Mouse (Mus musculus) G1E (cell line): Measurements from ENCODE around the gene Dhrs4. TPM values are rescaled to one million over a fixed set of nuclear protein-coding genes. Genes with fewer than 3 reads are reported as not detected.

ENCODE experiments used
- ATAC-seq: 2 replicates; pipeline ENCODE4 v1.8.0; 2016; ENCODE audit warnings: mild to moderate bottlenecking; ENCODE audit not compliant: insufficient number of reproducible peaks, poor library complexity, low FRiP score, severe bottlenecking; ENCODE audit errors: extremely low read depth
- DNase-seq: peaks from one replicate; pipeline ENCODE4 v3.0.0; 2012; ENCODE audit warnings: low spot score
- H3K27me3 ChIP-seq: 2 replicates; pipeline ENCODE4 v1.6.1; 2012; ENCODE audit warnings: mild to moderate bottlenecking, low read length, inconsistent platforms; ENCODE audit not compliant: insufficient read depth
- H3K36me3 ChIP-seq: replicated peaks from 2 replicates; pipeline ENCODE3; 2012; ENCODE audit warnings: mild to moderate bottlenecking, inconsistent platforms
- H3K4me1 ChIP-seq: 2 replicates; pipeline ENCODE4 v1.6.1; 2012; ENCODE audit warnings: low read depth, low read length, inconsistent platforms, mixed read lengths; ENCODE audit not compliant: insufficient read depth
- H3K4me3 ChIP-seq: 2 replicates; pipeline ENCODE4 v1.5.1; 2012; ENCODE audit warnings: low read depth, mild to moderate bottlenecking, inconsistent platforms, low read length, moderate library complexity, mixed read lengths
- H3K9me3 ChIP-seq: replicated peaks from 2 replicates; pipeline ENCODE4 v1.6.1; 2012; ENCODE audit warnings: inconsistent platforms
- CTCF ChIP-seq: IDR thresholded peaks from 2 replicates; pipeline ENCODE4 v1.5.1; 2012; ENCODE audit warnings: low read depth, low read length, inconsistent platforms, mixed read lengths
- GATA1 ChIP-seq: IDR thresholded peaks from 2 replicates; pipeline ENCODE4 v1.6.1; 2012; ENCODE audit warnings: borderline replicate concordance, low read length, inconsistent platforms, mixed read lengths
- GATA2 ChIP-seq: IDR thresholded peaks from 2 replicates; pipeline ENCODE4 v1.6.1; 2012; ENCODE audit warnings: low read depth, low read length, inconsistent platforms, borderline replicate concordance
- POLR2AphosphoS5 ChIP-seq: IDR thresholded peaks from 2 replicates; pipeline ENCODE4 v1.6.1; 2012; ENCODE audit warnings: low read depth, low read length, inconsistent platforms; ENCODE audit not compliant: insufficient replicate concordance
- TAL1 ChIP-seq: conservative IDR thresholded peaks from 2 replicates; pipeline ENCODE4 v1.6.1; 2012; ENCODE audit warnings: low read depth, low read length, inconsistent platforms, mixed read lengths
- polyA plus RNA-seq: library from polyadenylated mRNA; stranded (reverse); fragments of >175 nt; gene quantifications from 2 replicates; pipeline ENCODE4 v1.2.3, GENCODE M21; 2012
- total RNA-seq, 2 experiments: library from RNA; stranded (forward) in 1 of 2; stranded (reverse) in 1 of 2; fragments of 200-1000 nt in 1 of 2; fragments of >200 nt in 1 of 2; fragmentation: Nextera tagmentation in 1 of 2; gene quantifications; 2 replicates each; pipeline ENCODE4 v1.2.3; 2014 to 2017

Dhrs4 gene
- total RNA-seq (2014; fragmentation: Nextera tagmentation) (15.5 and 21.1 TPM in 2 replicates), total RNA-seq (2017) (47.7 TPM in 2 replicates), polyA plus RNA-seq (37.4 and 42.8 TPM in 2 replicates)

GRCm38 (mm10) chr14:55478651-55479599, at the start of gene Dhrs4:
Gene Dhrs4 (plus strand): TSS chr14:55478758.
- peak; percentile 89 for DNase-seq
- no peaks in the 10 kb centered on the region for H3K9me3 ChIP-seq
- TF ChIP-seq POLR2AphosphoS5, result no peak
- TF ChIP-seq CTCF, result peak; percentile 58; the same call in 1 of the 2 replicates
- peaks cover 37% of the 10 kb centered on the region for H3K4me1 ChIP-seq
- peak; percentile 81 for ATAC-seq
- H3K27me3 ChIP-seq, result no peaks in the 10 kb centered on the region
- H3K4me3 ChIP-seq, result peak within 1 kb of the TSS; percentile 77
- peaks cover 30% of the 10 kb centered on the region for H3K36me3 ChIP-seq

- Histone ChIP-seq H3K27me3 (peaks cover 25% of the 10 kb centered on the region), H3K9me3 (peaks cover 3% of the 10 kb centered on the region; the same call in 1 of the 2 replicates), H3K4me3 (no peak overlapping the region), H3K4me1 (peaks cover 22% of the 10 kb centered on the region), H3K36me3 (no peaks in the 10 kb centered on the region)
- DNase-seq (no peak), ATAC-seq (peak; percentile 2; the same call in 1 of the 2 replicates)
- TF ChIP-seq GATA1, result no peak
- no peak for TF ChIP-seq TAL1
- no peak for TF ChIP-seq GATA2
- TF ChIP-seq POLR2AphosphoS5, result no peak
- no peak for TF ChIP-seq CTCF
These were observed 48.3 kb upstream of the Dhrs4 start for GRCm38 (mm10) chr14:55430255-55430654.

GRCm38 (mm10) chr14:55433052-55433451, 45.5 kb upstream of the Dhrs4 start:
- DNase-seq (no peak), ATAC-seq (no peak)
- Histone ChIP-seq H3K4me1 (peaks cover 22% of the 10 kb centered on the region), H3K36me3 (no peaks in the 10 kb centered on the region), H3K27me3 (peaks cover 27% of the 10 kb centered on the region), H3K9me3 (peaks cover 3% of the 10 kb centered on the region; the same call in 1 of the 2 replicates), H3K4me3 (no peak overlapping the region)
- TF ChIP-seq GATA2 (no peak), GATA1 (no peak), CTCF (no peak)

- H3K4me1 ChIP-seq, result peaks cover 22% of the 10 kb centered on the region
- peaks cover 21% of the 10 kb centered on the region for H3K27me3 ChIP-seq
- TF ChIP-seq POLR2AphosphoS5, result no peak
- TF ChIP-seq GATA2, result no peak
- TF ChIP-seq CTCF, result no peak
- TF ChIP-seq GATA1, result no peak
- no peak for TF ChIP-seq TAL1
- ATAC-seq (no peak), DNase-seq (no peak)
- H3K9me3 ChIP-seq, result peaks cover 3% of the 10 kb centered on the region; the same call in 1 of the 2 replicates
- no peaks in the 10 kb centered on the region for H3K36me3 ChIP-seq
- no peak overlapping the region for H3K4me3 ChIP-seq
These were observed 43.7 kb upstream of the Dhrs4 start for GRCm38 (mm10) chr14:55434825-55435224.

GRCm38 (mm10) chr14:55437118-55437517, 41.4 kb upstream of the Dhrs4 start:
- DNase-seq (no peak), ATAC-seq (no peak)

GRCm38 (mm10) chr14:55438193-55438784, 40.3 kb upstream of the Dhrs4 start:
- peaks cover 19% of the 10 kb centered on the region; the same call in 1 of the 2 replicates for H3K27me3 ChIP-seq
- no peak for ATAC-seq
- H3K4me1 ChIP-seq, result peaks cover 4% of the 10 kb centered on the region; the same call in 1 of the 2 replicates
- H3K36me3 ChIP-seq, result no peaks in the 10 kb centered on the region
- no peak for TF ChIP-seq TAL1
- TF ChIP-seq POLR2AphosphoS5, result no peak
- no peak for TF ChIP-seq GATA1
- TF ChIP-seq CTCF, result peak; percentile 97
- TF ChIP-seq GATA2, result no peak
- H3K4me3 ChIP-seq, result no peak overlapping the region
- H3K9me3 ChIP-seq, result no peaks in the 10 kb centered on the region
- DNase-seq, result peak; percentile 40

More at GRCm38 (mm10) chr14:55437118-55437517, 41.4 kb upstream of the Dhrs4 start:
- H3K27me3 ChIP-seq, result peaks cover 23% of the 10 kb centered on the region
- H3K9me3 ChIP-seq, result no peaks in the 10 kb centered on the region
- TF ChIP-seq TAL1, result no peak
- TF ChIP-seq GATA1, result no peak
- TF ChIP-seq POLR2AphosphoS5, result no peak
- TF ChIP-seq GATA2, result no peak
- H3K4me3 ChIP-seq, result no peak overlapping the region
- H3K4me1 ChIP-seq, result peaks cover 8% of the 10 kb centered on the region; the same call in 1 of the 2 replicates
- H3K36me3 ChIP-seq, result no peaks in the 10 kb centered on the region
